Mouse (Mus musculus): ENCODE measurements around the gene Srrt. TPM values are rescaled to one million over a fixed set of nuclear protein-coding genes. Genes with fewer than 3 reads are reported as not detected.

The Srrt gene
- 100 to 1,000 TPM; 223 to 232 TPM for total RNA-seq (2021)
- long read RNA-seq, experiment 1, transcript Srrt-201 (20 exons, 3,024 nt): major isoform, 9 of 75 reads
- long read RNA-seq, experiment 1, partial matches to known transcripts: 48 of 75 reads
- long read RNA-seq, experiment 1, other reads (novel, unspliced or antisense): 15 of 75 reads
- long read RNA-seq, experiment 2, transcript Srrt-201 (20 exons, 3,024 nt): major isoform, 17 of 118 reads
- long read RNA-seq, experiment 2, partial matches to known transcripts: 73 of 118 reads
- long read RNA-seq, experiment 2, other reads (novel, unspliced or antisense): 25 of 118 reads

DNA sequence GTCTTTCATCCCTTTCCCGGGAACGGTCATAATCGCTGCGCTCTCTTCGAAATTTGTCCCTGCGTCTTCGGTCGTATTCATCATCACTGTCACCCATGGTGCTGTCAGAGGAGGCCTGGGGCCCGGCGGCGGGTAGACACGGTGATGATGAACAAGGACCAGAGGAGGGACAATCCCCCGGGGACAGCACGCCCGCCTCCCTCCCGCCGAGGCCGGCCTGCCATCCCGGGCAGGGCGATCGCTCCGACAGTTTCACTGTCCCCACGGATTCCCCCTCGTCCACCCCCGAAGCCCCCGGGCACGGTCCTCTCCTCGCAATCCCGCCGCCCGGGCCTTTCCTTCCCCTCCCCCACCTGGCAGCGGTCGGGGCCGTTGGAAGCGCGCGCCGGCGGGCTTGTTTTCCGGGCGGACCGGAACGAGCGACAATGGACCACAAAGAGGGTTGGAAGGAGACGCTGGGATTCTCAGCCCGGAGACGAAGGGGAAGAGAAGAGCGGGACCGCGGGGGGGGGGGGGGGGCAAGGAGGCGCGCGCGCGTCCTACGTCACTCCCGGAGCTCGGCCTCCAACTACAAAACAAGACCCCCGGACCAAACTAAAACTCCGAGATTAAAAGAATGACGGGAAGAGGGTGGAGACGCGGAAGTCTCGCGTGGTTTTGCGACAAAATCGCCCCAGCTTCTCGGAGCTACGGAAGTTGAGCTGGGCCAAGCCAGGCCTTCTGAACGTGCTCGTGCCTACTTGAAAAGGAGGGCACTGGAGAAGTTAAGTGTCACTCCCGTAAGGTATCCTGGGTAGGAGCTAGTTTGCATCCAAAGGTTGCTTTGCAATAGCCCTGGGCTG lies at the start of gene Srrt:
Gene Srrt (minus strand): TSS at position 604 of the 842 bp plus-strand sequence.
- peak; percentile 88 to 94 for DNase-seq (ENCODE audit: low spot score in 2 of 2)
- peak within 1 kb of the TSS; percentile 97 for H3K27ac ChIP-seq
- H3K4me3 ChIP-seq: peak within 1 kb of the TSS; percentile 97
- no peak for TF ChIP-seq CTCF (conservative IDR thresholded peaks at IDR 0.05)

DNA sequence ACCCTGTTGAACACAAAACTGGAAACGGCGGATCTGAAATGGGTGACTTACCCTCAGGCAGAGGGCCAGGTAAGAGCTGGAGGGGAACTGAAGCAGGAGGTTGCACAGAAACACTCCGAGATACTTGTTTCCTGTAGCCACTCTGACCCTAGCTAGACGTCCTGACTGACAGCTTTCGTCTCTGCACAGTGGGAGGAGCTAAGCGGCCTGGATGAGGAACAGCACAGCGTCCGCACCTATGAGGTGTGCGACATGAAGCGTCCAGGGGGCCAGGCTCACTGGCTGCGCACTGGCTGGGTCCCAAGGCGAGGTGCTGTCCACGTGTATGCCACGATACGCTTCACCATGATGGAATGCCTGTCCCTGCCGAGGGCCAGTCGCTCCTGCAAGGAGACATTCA lies 46.6 kb upstream of the Srrt start:
- H3K4me3 ChIP-seq: no peak overlapping the region
- no peak overlapping the region for H3K27ac ChIP-seq
- no peak for DNase-seq (ENCODE audit: low spot score in 2 of 2)
- TF ChIP-seq CTCF (conservative IDR thresholded peaks at IDR 0.05): no peak

DNA sequence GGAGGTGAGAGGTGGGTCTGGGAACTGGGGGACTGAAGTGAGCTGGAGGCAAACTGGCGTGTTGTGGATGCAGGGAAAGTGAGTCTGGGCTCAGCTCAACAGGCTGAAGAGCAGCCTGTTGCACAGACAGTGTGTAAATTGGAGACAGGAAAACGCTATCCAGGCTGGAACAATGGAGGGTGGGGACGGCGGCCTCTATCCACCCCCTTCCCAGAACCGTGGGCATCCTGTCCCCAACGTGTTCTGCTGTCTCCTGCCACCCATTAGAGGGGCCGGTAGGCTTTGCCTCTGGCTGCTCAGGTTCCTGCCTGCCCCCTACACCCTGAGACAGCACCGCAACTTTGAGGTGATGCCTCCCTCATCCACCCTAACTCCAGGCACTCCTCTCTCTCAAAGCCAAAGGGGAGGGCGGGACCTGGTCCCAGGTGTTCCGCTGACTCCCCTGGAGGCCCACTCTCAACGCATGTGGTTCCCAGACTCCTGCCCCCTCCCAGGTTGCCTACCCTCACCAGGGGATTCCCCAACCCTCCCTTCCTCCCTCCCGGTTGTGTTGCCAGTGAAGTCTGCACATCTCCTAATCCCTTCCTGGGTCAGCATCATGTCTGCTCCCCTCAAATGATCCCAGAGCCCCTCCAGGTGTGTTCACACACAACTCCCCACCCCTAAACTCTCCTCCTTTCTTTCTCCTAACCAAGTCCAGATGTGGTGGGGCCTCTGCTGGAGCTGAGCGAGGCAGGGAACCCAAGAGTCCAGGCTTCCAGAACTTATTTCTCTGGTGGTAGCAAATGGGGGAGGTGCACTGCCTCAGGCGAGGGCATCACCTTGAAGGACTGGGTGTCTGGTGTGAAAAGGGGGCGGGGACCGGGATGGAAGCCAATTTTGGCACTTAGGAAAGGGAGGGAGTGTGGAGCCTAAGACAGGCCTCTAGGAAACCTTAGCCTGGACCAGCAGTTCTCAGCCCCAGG lies 44.8 kb upstream of the Srrt start:
- H3K4me3 ChIP-seq: peak overlapping the region; percentile 10; the same call in 1 of the 2 replicates
- no peak overlapping the region for H3K27ac ChIP-seq
- no peak for DNase-seq (ENCODE audit: low spot score in 2 of 2)
- TF ChIP-seq CTCF (conservative IDR thresholded peaks at IDR 0.05): no peak

DNA sequence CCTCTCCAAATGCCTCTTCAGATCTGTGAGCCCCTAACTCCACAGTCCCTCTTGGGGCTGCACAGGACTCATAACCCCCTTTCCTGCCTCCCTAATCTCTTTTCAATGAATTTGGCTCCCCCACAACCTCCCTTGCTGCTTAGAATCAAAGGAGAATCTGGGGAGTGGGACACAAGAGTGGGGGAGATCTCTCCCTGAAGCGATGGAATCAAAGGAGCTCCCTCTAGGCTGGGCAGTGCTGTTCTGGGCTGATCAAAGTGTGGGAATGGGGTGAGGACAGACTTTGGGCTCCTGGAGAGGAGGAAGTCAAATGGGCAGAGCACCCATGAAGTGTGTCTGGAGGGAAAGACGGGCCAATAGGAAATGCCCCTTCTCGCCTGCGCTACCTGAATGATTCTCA lies 43.9 kb upstream of the Srrt start:
- DNase-seq (ENCODE audit: low spot score in 2 of 2): no peak
- no peak for TF ChIP-seq CTCF (conservative IDR thresholded peaks at IDR 0.05)
- Histone ChIP-seq H3K4me3 (peak overlapping the region; percentile 64), H3K27ac (peak overlapping the region; percentile 76; the same call in 1 of the 2 replicates)

DNA sequence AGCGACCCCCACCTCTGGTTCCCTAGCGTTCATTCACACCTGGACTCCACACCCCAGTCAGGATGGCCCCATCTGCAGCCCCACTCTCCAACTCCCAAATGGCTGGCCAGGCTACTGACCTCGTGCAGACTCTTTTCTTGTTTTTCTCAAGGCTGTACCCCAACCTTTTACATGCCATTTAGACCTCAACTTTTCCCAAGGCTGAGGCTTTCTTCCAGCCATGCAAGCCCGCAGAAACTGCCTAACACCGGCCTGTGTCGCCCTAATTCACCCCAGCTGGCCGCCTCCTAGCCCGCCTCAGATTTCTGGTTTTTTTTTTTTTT lies 43.5 kb upstream of the Srrt start:
- TF ChIP-seq CTCF (conservative IDR thresholded peaks at IDR 0.05): no peak

DNA sequence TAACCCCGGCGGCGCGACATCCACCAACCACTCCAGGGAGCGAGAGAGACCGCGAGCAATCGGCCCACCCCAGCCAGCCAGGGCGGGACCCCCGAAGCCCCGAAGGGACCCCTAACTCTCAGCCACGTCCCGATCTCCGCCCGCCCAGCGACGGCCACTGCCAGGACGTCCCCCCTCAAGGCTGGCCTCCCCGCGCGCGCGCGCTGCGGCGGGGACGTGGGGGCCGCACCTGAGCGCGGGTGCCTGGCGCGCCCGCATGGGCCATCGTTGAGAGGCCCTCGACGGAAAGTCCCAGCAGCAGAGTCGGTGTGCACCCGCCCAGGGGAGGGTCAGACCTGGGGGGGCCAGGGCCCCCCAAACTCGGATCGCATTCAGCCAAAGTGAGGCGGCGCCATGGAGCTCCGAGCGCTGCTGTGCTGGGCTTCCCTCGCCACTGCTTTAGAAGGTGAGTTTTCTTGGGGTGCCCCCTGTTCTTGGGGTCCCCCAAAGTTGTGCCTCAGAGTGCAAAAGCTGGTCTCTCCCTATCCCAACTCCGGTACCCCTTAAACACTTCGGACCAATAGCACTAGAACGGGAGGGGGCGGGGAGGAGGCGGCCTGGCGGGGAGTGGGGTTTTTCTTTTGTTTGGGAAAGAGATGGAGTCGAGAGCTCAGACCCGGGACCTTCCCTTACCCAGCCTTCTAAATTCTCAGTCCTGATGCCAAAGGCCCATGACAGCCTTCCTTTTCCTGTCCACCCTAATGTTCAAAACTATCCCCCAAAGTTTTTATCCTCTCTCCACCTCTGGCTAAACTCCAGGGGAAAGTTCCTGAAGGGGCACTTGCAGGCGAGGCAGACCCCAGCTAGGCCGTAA lies 43.0 kb upstream of the Srrt start:
- Histone ChIP-seq H3K27ac (peak overlapping the region; percentile 76), H3K4me3 (peak overlapping the region; percentile 64)
- TF ChIP-seq CTCF (conservative IDR thresholded peaks at IDR 0.05): no peak
- DNase-seq (ENCODE audit: low spot score in 2 of 2): no peak

More for the DNA sequence above, 43.5 kb upstream of the Srrt start:
- H3K4me3 ChIP-seq: peak overlapping the region; percentile 64
- H3K27ac ChIP-seq: peak overlapping the region; percentile 76; the same call in 1 of the 2 replicates
- DNase-seq (ENCODE audit: low spot score in 2 of 2): no peak

DNA sequence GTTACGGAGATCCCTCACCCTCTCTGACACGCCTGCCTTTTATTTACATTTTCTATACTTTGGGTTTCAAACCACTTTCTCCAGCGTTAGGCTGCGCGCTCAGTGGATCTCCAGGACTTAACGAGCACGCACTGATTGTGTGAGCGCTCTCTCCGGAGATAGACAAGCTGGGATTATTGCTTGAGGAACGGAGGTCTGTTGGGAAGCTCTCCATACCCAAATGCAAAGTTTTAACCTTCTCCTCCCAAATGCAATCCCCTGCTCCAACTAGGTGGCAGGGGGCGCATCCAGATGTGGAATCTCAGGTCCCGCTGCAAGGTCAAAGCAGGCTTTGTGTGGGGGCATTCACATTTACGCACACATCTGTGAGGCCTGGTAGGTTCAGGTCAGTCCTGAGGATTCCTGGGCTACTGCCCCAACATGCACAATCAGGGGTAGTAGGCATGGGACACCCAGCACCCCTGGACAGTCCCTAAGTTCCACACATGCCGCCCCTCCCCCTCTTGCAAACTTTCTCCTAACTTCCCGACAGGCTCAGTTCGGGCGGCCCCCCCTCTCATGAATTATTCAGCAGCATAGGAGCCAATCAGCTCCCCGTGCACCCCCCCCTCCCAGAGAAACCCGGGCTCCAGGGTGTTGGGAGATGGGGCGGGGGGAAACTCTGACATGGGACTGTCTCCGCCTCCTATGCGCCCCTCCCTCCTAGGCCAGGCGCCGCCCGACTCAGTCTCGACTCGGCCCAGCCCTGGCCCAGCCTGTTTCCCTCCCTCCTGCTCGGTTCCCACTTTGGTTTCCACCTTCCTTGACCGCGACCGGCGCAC lies 42.1 kb upstream of the Srrt start, which contains the start of gene Ephb4:
Gene Ephb4 (plus strand): TSS at position 726 of the 821 bp plus-strand sequence.
- peak; percentile 53 to 67 for DNase-seq (ENCODE audit: low spot score in 2 of 2)

DNA sequence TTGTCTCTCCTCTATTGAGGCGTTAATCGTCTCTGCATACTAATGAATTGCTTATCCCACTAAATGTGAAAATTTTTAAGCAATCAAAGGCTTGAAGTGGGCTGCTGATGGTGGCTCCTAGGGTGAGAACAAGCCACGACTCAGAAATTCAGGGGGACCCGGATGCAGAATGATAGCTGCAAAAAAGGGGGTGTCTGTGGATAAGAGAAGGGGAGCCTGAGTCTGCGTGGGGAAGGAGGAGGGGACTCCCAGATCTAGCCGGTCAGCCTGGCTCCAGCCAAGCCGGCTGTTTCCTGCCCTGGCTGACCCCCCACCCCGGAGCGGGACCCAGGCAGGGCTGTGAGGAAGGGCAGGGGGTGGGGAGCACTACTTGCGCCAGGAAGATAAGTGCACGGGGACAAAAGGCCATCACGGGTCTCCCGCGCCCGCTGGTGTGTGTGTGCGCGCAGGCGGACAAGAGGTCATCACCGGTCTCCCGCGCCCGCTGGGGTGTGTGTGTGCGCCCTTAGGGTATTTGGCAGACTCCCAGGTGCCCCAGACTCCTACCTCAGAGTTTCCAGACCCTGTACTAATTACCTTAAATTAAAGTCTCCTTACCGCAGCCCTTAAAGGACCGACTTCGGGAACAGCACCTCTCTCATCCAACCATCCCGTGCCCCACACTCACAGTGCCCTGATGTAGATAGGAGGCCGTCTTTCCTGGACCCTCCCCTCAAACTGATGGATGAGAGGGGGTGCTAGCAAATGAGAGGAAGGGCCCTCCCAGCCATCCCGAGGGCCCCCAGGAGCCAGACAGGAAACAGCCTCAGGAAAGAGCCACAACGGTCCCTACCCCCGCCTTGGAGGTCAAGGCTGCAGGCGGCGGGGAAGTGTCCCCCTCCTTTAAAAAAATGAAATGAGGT lies 41.3 kb upstream of the Srrt start:
- no peak for TF ChIP-seq CTCF (conservative IDR thresholded peaks at IDR 0.05)
- Histone ChIP-seq H3K4me3 (peak overlapping the region; percentile 64), H3K27ac (peak overlapping the region; percentile 65; the same call in 1 of the 2 replicates)
- no peak for DNase-seq (ENCODE audit: low spot score in 2 of 2)

More for the DNA sequence above, 42.1 kb upstream of the Srrt start, which contains the start of gene Ephb4:
- TF ChIP-seq CTCF (conservative IDR thresholded peaks at IDR 0.05): 0 out of 2 replicates have a peak, but pooled peaks have one; percentile 19
- Histone ChIP-seq H3K4me3 (peak within 1 kb of the TSS; percentile 64), H3K27ac (peak within 1 kb of the TSS; percentile 76)

DNA sequence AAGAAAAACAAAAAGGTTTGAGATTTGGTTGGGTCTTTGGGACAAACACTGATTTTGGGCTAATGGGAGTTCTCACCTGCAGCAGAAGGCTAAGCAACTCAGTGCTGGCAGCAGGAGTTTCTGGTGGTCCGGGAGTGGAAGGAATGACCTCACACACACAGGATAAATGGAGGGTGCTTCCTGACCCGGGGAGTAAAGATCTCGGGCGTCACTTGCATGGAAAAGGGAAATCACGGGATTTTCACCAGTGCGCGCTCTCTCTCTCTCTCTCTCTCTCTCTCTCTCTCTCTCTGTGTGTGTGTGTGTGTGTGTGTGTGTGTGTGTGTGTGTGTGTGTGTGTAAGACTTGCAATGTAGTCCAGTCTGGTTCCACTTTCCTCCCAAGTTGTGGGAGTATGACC lies 40.4 kb upstream of the Srrt start:
- Histone ChIP-seq H3K27ac (no peak overlapping the region), H3K4me3 (no peak overlapping the region)
- no peak for DNase-seq (ENCODE audit: low spot score in 2 of 2)
- TF ChIP-seq CTCF (conservative IDR thresholded peaks at IDR 0.05): no peak

DNA sequence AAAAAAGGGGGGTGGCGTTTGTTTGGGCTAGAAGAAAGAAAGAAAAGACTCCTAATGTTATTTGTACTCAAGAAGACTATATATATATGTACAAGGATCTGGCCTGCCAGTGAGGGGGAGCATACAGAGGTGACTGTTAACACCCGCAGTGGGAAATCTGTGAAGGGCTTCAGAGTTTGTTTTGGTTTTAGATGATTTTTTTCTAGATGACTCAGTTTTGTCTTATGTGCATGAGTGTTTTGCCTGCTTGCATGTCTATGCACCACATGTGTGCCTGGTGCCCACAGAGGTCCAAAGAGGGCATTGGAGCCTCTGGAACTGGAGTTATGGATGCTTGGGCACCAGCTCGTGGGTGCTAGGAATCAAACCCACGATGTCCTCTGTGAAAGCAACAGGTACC lies 39.5 kb upstream of the Srrt start:
- H3K4me3 ChIP-seq: no peak overlapping the region
- DNase-seq (ENCODE audit: low spot score in 2 of 2): no peak
- no peak overlapping the region for H3K27ac ChIP-seq
- TF ChIP-seq CTCF (conservative IDR thresholded peaks at IDR 0.05): no peak

Measured in layer of hippocampus, adult 2 months (tissue).